Mouse (Mus musculus) mature B cell (primary cell): ENCODE data around the gene Rcbtb2.

Experiments used
- in situ Hi-C: fragments of 300-500 bp; cut with MboI; formaldehyde crosslinking; loops from 2 replicates; pipeline ENCODE4 v1.14.3; 2019

Rcbtb2 gene

GRCm38 (mm10) chr14:73122923-73123278 is at the start of gene Rcbtb2:
TSS of gene Rcbtb2 (plus strand) at chr14:73123037.
- in situ Hi-C loops = loop anchor here (25.0 kb wide), 1 partner anchor 114 kb away; the partner anchor contains the start of gene Lpar6

DNA sequence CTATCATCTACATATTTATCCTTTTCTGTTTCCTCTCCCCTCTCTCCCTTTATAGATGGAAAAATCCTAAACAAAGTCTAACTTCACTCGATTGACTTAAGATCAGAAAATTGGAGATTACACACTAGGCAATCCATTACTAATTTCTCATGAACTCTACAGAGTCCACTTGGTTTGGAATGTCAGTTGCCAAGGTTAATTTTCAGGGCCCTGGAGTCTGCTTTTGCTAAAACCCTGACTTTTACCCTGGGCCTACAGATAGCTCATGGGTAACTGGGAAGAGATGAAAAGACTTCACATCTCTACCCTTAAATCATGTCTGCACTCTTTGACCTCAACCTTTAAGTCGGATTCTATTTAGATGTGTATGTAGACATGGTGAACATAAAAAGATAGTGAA is 39.3 kb upstream of the Rcbtb2 start:
- in situ Hi-C loops = no loop called here

- in situ Hi-C loops = no loop called here
Observed at GRCm38 (mm10) chr14:73086425-73086824, 36.4 kb upstream of the Rcbtb2 start.

GRCm38 (mm10) chr14:73087247-73087646 is 35.6 kb upstream of the Rcbtb2 start:
- in situ Hi-C loops = no loop called here

GRCm38 (mm10) chr14:73087746-73088145 is 35.1 kb upstream of the Rcbtb2 start:
- in situ Hi-C loops = no loop called here

- in situ Hi-C loops = no loop called here
Observed at GRCm38 (mm10) chr14:73088224-73088623, 34.6 kb upstream of the Rcbtb2 start.

- in situ Hi-C loops = no loop called here
Observed at GRCm38 (mm10) chr14:73092871-73093270, 30.0 kb upstream of the Rcbtb2 start.

- in situ Hi-C loops = no loop called here
Observed at GRCm38 (mm10) chr14:73094802-73095550, 27.9 kb upstream of the Rcbtb2 start.

DNA sequence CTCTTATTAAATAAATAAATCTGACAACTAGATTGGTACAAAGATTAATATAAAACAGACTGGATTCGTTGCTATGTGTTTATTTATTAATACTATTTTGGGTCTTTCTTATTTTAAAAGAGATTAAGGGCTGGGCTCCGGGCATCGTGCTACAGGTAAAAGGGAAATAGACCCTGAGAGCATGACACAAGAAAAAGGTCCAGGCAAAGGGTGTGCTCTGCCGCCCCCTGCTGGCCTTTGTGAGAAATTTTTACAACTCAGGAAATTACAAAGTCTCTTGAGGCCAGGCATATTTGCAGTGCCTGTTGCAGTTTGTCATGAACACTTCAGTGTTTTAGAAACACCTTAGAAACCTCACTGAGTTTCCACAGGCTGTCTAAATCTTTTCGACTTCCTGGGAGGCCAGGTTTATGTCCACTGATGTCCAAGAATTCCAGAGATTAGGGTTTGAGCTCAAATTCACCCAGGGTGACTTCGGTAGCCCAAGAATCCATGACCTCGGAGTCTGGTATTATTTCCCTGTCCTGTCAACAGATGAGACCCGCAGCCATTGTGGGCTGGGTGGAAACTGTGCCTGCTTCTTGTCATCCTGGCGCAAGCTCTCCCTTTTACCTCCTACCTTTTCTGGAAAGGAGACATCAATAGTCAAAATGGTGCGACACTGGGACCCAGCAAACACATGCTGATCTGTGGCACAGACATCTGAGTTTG is 24.0 kb upstream of the Rcbtb2 start:
- in situ Hi-C loops = no loop called here

GRCm38 (mm10) chr14:73102270-73102865 is 20.5 kb upstream of the Rcbtb2 start:
- in situ Hi-C loops = loop anchor here (10.0 to 25.0 kb wide), 2 partner anchors 135 to 202 kb away; partner anchors contain the start of gene Lpar6

- in situ Hi-C loops = loop anchor here (10.0 to 25.0 kb wide), 2 partner anchors 134 to 202 kb away; partner anchors contain the start of gene Lpar6
Observed at GRCm38 (mm10) chr14:73102986-73103385, 19.9 kb upstream of the Rcbtb2 start.

- in situ Hi-C loops = loop anchor here (10.0 to 25.0 kb wide), 2 partner anchors 132 to 200 kb away; partner anchors contain the start of gene Lpar6
Observed at GRCm38 (mm10) chr14:73104913-73105312, 17.9 kb upstream of the Rcbtb2 start.

GRCm38 (mm10) chr14:73105407-73106185 is 17.2 kb upstream of the Rcbtb2 start:
- in situ Hi-C loops = loop anchor here (10.0 to 25.0 kb wide), 2 partner anchors 132 to 199 kb away; partner anchors contain the start of gene Lpar6

GRCm38 (mm10) chr14:73106234-73106711 is 16.6 kb upstream of the Rcbtb2 start:
- in situ Hi-C loops = loop anchor here (10.0 to 25.0 kb wide), 2 partner anchors 131 to 199 kb away; partner anchors contain the start of gene Lpar6

- in situ Hi-C loops = loop anchor here (10.0 to 25.0 kb wide), 2 partner anchors 130 to 198 kb away; partner anchors contain the start of gene Lpar6
Observed at GRCm38 (mm10) chr14:73106957-73107356, 15.9 kb upstream of the Rcbtb2 start.

GRCm38 (mm10) chr14:73107371-73107770 is 15.5 kb upstream of the Rcbtb2 start:
- in situ Hi-C loops = loop anchor here (10.0 to 25.0 kb wide), 2 partner anchors 130 to 197 kb away; partner anchors contain the start of gene Lpar6

DNA sequence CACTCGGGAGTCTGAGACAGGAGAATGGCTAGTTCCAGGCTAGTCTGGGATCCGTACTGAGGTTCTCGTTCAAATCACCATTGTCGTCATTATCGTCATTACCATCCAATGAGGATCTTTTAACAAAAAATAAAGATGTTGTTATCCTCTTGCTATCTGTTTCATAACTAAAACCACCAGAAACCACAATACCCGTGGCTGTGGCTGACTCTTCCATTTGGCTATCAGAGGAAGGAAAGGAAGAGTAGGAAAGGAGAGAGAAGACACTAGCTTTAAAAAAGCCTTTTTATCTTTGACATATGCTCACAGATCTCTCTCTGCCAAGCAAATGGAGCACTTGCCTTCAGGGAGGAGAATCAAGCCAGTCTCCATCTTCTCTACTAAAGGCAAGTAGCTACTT is 14.9 kb upstream of the Rcbtb2 start:
- in situ Hi-C loops = loop anchor here (10.0 to 25.0 kb wide), 2 partner anchors 129 to 197 kb away; partner anchors contain the start of gene Lpar6

DNA sequence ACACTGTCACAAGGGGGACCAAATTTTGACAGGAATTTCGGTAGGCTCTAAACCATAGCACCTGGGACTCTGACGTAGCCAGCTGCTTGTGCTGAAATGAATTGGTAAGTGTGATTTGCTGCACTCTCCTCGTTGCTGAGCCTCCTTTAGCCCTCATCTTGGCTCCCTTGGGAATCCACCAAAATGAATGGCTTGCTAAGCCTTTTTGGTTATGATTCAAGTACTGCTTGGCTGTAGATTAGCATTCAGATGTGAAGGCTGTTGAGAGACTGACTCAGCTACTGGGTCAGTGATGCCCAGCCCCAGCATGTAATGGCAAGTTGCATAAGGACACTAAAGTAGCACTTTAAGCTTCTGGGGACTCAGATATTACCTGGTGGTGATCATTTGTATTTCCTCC is 12.2 kb upstream of the Rcbtb2 start:
- in situ Hi-C loops = loop anchor here (25.0 kb wide), 1 partner anchor 127 kb away; the partner anchor contains the start of gene Lpar6

- in situ Hi-C loops = loop anchor here (25.0 kb wide), 1 partner anchor 126 kb away; the partner anchor contains the start of gene Lpar6
Observed at GRCm38 (mm10) chr14:73111091-73111490, 11.7 kb upstream of the Rcbtb2 start.

GRCm38 (mm10) chr14:73112186-73112840 is 10.5 kb upstream of the Rcbtb2 start:
- in situ Hi-C loops = loop anchor here (25.0 kb wide), 1 partner anchor 125 kb away; the partner anchor contains the start of gene Lpar6
